Mouse (Mus musculus) intestine, postnatal 0 days (tissue): Measurements from ENCODE around the gene Angptl1. TPM values are rescaled to one million over a fixed set of nuclear protein-coding genes. Genes with fewer than 3 reads are reported as not detected.

Experiments
- ATAC-seq: fragments of 200-750 bp; cut with Nextera tagmentation; 2 replicates; pipeline ENCODE4 v1.8.0; 2017; ENCODE audit warnings: mild to moderate bottlenecking, moderate TSS enrichment, moderate library complexity
- H3K27ac ChIP-seq: fragments of 300-500 bp; sonication (generic); 2 replicates; pipeline ENCODE4 v1.5.1; 2014; ENCODE audit warnings: mild to moderate bottlenecking, low read depth, low read length, moderate library complexity
- H3K27me3 ChIP-seq: fragments of 300-500 bp; sonication (generic); replicated peaks from 2 replicates; pipeline ENCODE4 v1.6.1; 2014; ENCODE audit warnings: low read length, mixed read lengths; ENCODE audit not compliant: control insufficient read depth, insufficient read depth
- H3K36me3 ChIP-seq: fragments of 300-500 bp; sonication (generic); 2 replicates; pipeline ENCODE4 v1.6.1; 2014; ENCODE audit warnings: mild to moderate bottlenecking, moderate library complexity; ENCODE audit not compliant: control insufficient read depth, insufficient read depth
- H3K4me1 ChIP-seq: fragments of 300-500 bp; sonication (generic); replicated peaks from 2 replicates; pipeline ENCODE4 v1.6.1; 2014; ENCODE audit warnings: antibody characterized with exemption, low read length, mixed read lengths; ENCODE audit not compliant: control insufficient read depth, insufficient read depth
- H3K4me2 ChIP-seq: fragments of 300-500 bp; sonication (generic); replicated peaks from 2 replicates; pipeline ENCODE4 v1.6.1; 2014; ENCODE audit warnings: low read depth, mild to moderate bottlenecking, moderate library complexity
- H3K4me3 ChIP-seq: fragments of 300-500 bp; sonication (generic); 2 replicates; pipeline ENCODE4 v1.5.1; 2014; ENCODE audit warnings: low read depth, low read length
- H3K9ac ChIP-seq: fragments of 300-500 bp; sonication (generic); 2 replicates; pipeline ENCODE4 v1.6.1; 2014; ENCODE audit warnings: mild to moderate bottlenecking, low read depth, low read length
- H3K9me3 ChIP-seq: fragments of 300-500 bp; sonication (generic); 2 replicates; pipeline ENCODE4 v1.6.1; 2016; ENCODE audit warnings: mixed run types; ENCODE audit not compliant: control insufficient read depth
- CTCF ChIP-seq: sonication (generic); IDR thresholded peaks from 2 replicates; pipeline ENCODE4 v1.5.1; 2016; ENCODE audit warnings: low read depth, mild to moderate bottlenecking, control low read depth, antibody characterized with exemption, moderate library complexity
- WGBS: fragments of 180-500 bp; shearing (Covaris S2); extraction: QIAGEN DNeasy Blood & Tissue Kit; methylation state at CpG from one replicate; pipeline ENCODE4 v1.1.7; 2014; 5-methylcytosine and 5-hydroxymethylcytosine counted together
- polyA plus RNA-seq: library from polyadenylated mRNA; unstranded; fragments of >200 nt; fragmentation: Nextera tagmentation; extraction: Ambion mirVana; gene quantifications from 2 replicates; pipeline ENCODE4 v1.2.1, GENCODE M21; 2015

Angptl1 gene
- 18.8 and 20.9 TPM in 2 replicates for polyA plus RNA-seq

DNA sequence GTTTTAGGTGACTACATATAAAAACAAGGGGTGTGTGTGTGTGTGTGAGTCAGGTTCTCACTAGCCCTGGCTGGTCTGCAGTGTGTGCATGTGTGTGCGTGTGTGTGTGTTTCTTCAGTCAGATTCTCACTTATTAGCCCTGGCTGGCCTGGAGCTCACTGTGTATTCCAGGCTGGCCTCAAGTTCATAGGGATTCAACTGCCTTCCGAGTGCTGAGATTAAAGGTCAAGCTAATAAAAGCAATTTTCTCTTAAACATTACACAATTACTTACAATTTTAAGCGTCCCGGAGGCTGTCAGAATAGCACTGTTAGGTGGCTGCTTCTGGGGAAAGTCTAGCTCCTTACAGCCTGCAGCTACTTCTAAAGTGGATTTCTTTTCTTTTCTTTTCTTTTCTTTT, at the start of gene Angptl1:
TSS of gene Angptl1 (plus strand) at position 386 of the 400 bp plus-strand sequence.
- peak within 1 kb of the TSS; percentile 46 for H3K27ac ChIP-seq
- H3K4me1 ChIP-seq: no peaks in the 10 kb centered on the region; the same call in 1 of the 2 replicates
- no peaks in the 10 kb centered on the region for H3K36me3 ChIP-seq
- no peaks in the 10 kb centered on the region for H3K9me3 ChIP-seq
- peak within 1 kb of the TSS; percentile 33 for H3K4me3 ChIP-seq
- peak within 1 kb of the TSS; percentile 45 for H3K9ac ChIP-seq
- H3K27me3 ChIP-seq: no peaks in the 10 kb centered on the region
- no peak for TF ChIP-seq CTCF
- WGBS: 23% methylated on average over 4 of the region's 4 CpGs
- H3K4me2 ChIP-seq: peak within 1 kb of the TSS; percentile 64
- peak; percentile 89 for ATAC-seq

DNA sequence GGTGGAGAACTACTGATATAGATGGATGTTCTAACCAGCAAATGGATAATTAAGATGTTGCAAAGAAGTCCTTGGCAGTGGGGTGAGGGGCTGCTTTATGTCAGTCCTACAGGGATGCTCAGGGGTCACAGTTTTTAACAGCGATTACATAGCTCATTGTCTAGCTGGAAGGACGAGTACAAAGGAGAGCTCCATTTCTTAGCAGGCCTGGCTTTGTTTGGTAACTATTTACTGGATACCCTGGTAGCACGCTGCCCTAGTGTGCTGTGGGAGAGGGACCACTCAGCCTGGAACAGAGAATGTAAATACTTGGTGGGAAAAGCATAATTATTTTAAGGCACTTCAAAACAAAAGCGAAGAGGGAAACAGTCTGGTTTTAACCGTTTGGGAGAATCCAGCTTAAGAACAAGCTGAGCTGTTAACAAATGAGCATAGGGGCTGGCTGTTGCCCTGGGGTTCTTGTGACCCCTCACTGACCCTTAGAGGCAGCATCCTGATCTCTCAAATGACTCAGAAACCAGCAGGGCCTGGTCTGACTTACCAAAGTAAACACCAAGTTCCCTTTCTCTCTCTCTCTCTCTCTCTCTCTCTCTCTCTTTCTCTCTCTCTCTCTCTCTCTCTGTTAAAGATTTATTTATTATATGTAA, 48.4 kb upstream of the Angptl1 start:
- H3K4me2 ChIP-seq: no peak overlapping the region
- no peak overlapping the region for H3K9ac ChIP-seq
- WGBS: 34% methylated on average over 5 of the region's 5 CpGs
- no peak overlapping the region for H3K4me3 ChIP-seq
- no peaks in the 10 kb centered on the region for H3K9me3 ChIP-seq
- H3K36me3 ChIP-seq: no peaks in the 10 kb centered on the region
- ATAC-seq: no peak
- H3K4me1 ChIP-seq: no peaks in the 10 kb centered on the region
- no peaks in the 10 kb centered on the region for H3K27me3 ChIP-seq
- H3K27ac ChIP-seq: no peak overlapping the region
- TF ChIP-seq CTCF: no peak

- TF ChIP-seq CTCF: no peak
- H3K27me3 ChIP-seq: no peaks in the 10 kb centered on the region
- no peak overlapping the region for H3K9ac ChIP-seq
- H3K4me1 ChIP-seq: no peaks in the 10 kb centered on the region
- 79% methylated on average over 9 of the region's 9 CpGs for WGBS
- no peak overlapping the region for H3K4me2 ChIP-seq
- no peak overlapping the region for H3K4me3 ChIP-seq
- H3K36me3 ChIP-seq: no peaks in the 10 kb centered on the region
- H3K9me3 ChIP-seq: no peaks in the 10 kb centered on the region
- no peak overlapping the region for H3K27ac ChIP-seq
- ATAC-seq: no peak
Measured at GRCm38 (mm10) chr1:156796251-156796650, 42.1 kb upstream of the Angptl1 start.

GRCm38 (mm10) chr1:156801276-156801675, 37.1 kb upstream of the Angptl1 start:
- H3K4me2 ChIP-seq: no peak overlapping the region
- no peaks in the 10 kb centered on the region for H3K9me3 ChIP-seq
- H3K9ac ChIP-seq: no peak overlapping the region
- H3K36me3 ChIP-seq: no peaks in the 10 kb centered on the region
- ATAC-seq: no peak
- no peak for TF ChIP-seq CTCF
- no peak overlapping the region for H3K27ac ChIP-seq
- 81% methylated on average over 6 of the region's 6 CpGs for WGBS
- no peak overlapping the region for H3K4me3 ChIP-seq
- H3K4me1 ChIP-seq: no peaks in the 10 kb centered on the region
- no peaks in the 10 kb centered on the region for H3K27me3 ChIP-seq

DNA sequence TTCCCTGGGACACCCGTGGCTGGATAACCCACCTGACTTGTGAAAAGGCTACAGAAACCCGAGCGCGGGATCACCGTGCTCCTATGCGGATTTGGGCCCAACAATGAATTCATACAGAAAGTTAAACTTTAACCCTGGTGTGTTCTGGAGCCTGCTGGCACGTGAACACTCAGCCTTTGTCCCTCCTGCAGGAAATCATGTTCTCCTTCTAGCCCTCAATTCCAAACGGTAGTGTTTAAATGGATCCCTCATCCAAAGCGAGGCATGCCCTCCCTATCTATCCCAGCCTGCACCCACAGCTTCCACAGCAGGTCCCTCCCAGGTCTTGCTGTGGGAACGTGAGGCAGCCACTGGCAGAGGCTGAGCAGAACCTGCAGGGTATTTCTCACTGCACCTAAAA, 30.0 kb upstream of the Angptl1 start:
- Histone ChIP-seq H3K9ac (no peak overlapping the region), H3K36me3 (no peaks in the 10 kb centered on the region), H3K4me2 (peak overlapping the region; percentile 42), H3K27ac (no peak overlapping the region), H3K4me3 (no peak overlapping the region), H3K9me3 (no peaks in the 10 kb centered on the region), H3K27me3 (no peaks in the 10 kb centered on the region), H3K4me1 (no peaks in the 10 kb centered on the region)
- WGBS: 31% methylated on average over 10 of the region's 10 CpGs
- TF ChIP-seq CTCF: no peak
- peak; percentile 59; the same call in 1 of the 2 replicates for ATAC-seq

DNA sequence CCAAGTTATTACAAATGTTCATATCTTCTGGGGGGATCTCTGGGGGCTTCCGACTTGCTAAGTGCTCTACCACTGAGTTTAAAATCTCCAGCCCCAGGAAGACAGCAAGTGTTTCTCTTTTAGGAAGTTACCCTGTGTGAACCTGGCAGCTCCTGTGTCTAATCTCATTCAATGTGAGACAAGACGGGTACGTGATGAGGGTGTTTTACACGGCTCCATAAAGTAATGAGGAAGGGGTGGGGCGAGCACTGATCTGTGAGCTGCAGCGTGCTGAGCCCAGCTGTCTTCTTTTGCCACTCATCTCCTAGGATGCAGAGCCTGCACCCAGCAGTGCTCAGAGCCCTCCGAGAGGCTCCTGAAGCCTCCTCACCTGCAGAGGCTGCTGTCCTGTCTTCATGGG, 26.4 kb upstream of the Angptl1 start:
- no peak for ATAC-seq
- Histone ChIP-seq H3K9me3 (no peaks in the 10 kb centered on the region), H3K4me3 (no peak overlapping the region), H3K36me3 (0 out of 2 replicates have a peak, but pooled peaks cover under 1% of the 10 kb centered on the region), H3K27ac (no peak overlapping the region), H3K27me3 (no peaks in the 10 kb centered on the region), H3K4me1 (no peaks in the 10 kb centered on the region), H3K4me2 (no peak overlapping the region), H3K9ac (no peak overlapping the region)
- no peak for TF ChIP-seq CTCF
- 58% methylated on average over 7 of the region's 7 CpGs for WGBS
